Mouse (Mus musculus): ENCODE data around the gene Adgrf1. TPM values are rescaled to one million over a fixed set of nuclear protein-coding genes. Genes with fewer than 3 reads are reported as not detected.
"Not testable (repeated sequence)": the region's sequence is repeated elsewhere in the genome, so short reads cannot be mapped to it uniquely, and the experiment has no call there.

Adgrf1 gene
- polyA plus RNA-seq, 1 experiment from 2014 or later, result not detected

DNA sequence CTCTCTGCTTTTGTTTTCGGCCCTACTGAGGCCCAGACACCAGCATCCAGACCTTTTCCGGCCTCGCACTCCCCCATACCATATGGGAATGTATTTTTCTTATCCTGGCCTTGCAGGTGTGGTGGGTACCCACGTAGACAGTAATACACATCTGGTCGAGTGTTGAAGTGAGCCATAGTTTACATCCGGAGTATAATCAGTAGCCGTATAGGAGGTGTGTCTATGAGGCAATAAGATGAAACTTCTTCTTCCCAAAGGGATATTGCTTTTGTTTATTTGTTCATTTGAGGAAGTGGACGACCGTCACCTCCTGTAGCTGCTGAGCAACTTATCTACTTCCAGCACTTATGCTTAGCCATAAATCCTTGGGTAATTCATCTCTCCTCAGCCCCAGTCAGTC, 63.9 kb downstream of the Adgrf1 start:
- no peak for ATAC-seq (replicated peaks)
- H3K4me2 ChIP-seq (replicated peaks), result no peak overlapping the region
- H3K9me3 ChIP-seq, result no peaks in the 10 kb centered on the region
- no peak overlapping the region for H3K27ac ChIP-seq (replicated peaks)
- no peaks in the 10 kb centered on the region for H3K4me1 ChIP-seq
- no peaks in the 10 kb centered on the region for H3K36me3 ChIP-seq
- H3K27me3 ChIP-seq, result no peaks in the 10 kb centered on the region
- no peak overlapping the region for H3K9ac ChIP-seq (replicated peaks)
- H3K4me3 ChIP-seq, result no peak overlapping the region
- 83% methylated on average over 9 of the region's 9 CpGs for WGBS

DNA sequence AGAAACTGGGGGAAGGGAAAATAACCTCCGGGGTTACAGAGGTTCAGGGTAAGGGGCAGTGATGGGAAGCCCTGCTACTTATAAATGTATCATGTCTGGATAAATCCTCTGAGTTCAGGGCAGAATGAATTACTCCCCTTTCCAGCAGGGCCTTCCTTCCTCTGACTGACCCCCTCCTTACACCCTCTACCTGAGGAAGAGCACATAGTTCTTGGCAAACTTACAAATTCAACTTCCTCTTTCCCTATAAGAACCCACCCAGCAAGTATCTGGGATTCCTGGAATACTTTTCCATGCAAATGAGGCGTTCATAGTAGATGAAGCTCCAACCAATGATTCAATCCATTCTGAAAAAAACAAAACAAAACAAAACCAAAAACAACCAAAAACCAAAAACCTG, 67.5 kb downstream of the Adgrf1 start:
- no peak overlapping the region for H3K4me2 ChIP-seq (replicated peaks)
- H3K9me3 ChIP-seq, result no peaks in the 10 kb centered on the region
- no peak overlapping the region for H3K27ac ChIP-seq (replicated peaks)
- H3K4me3 ChIP-seq, result no peak overlapping the region
- no peaks in the 10 kb centered on the region for H3K27me3 ChIP-seq
- 82% methylated on average over 2 of the region's 2 CpGs for WGBS
- no peaks in the 10 kb centered on the region for H3K36me3 ChIP-seq
- H3K4me1 ChIP-seq, result no peaks in the 10 kb centered on the region
- H3K9ac ChIP-seq (replicated peaks), result no peak overlapping the region
- no peak for ATAC-seq (replicated peaks)

DNA sequence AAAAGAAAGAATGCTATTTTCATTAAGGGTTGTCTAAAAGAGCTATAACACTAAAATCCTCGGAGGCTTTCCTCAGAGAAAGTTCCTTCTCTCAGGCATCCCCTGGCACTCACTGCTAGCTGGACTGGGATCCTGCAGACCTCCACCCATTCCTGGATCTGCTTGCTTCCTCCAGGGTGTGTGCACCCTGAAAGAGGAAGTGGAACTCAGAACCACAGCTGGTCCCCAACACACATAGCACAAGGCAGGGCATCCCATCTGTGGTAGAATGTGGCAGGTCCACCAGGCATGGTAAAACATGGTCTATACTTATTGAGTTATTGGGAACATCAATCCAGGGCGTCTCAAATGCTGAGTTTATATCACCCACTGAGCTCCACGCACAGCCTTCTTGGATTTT, 68.2 kb downstream of the Adgrf1 start:
- no peak for ATAC-seq (replicated peaks)
- Histone ChIP-seq H3K27me3 (no peaks in the 10 kb centered on the region), H3K36me3 (no peaks in the 10 kb centered on the region), H3K27ac (replicated peaks) (no peak overlapping the region), H3K4me1 (no peaks in the 10 kb centered on the region), H3K9ac (replicated peaks) (no peak overlapping the region), H3K4me2 (replicated peaks) (no peak overlapping the region), H3K4me3 (no peak overlapping the region), H3K9me3 (no peaks in the 10 kb centered on the region)
- WGBS, result 92% methylated on average over 3 of the region's 3 CpGs

DNA sequence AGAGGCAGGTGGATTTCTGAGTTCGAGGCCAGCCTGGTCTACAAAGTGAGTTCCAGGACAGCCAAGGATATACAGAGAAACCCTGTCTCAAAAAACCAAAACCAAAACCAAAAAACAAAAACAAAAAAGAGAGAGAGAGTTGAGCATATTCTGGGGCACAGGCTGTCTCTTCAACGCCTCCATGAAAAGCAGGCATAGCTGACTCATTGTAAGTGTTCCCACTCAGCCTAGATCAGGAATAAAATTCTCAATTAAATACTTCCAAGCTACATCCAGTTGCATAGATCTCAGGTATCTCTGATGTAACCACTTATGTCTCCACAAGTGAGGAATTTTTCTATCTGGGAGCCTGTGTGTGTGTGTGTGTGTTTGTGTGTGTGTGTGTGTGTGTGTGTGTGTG, 76.4 kb downstream of the Adgrf1 start:
- ATAC-seq (replicated peaks); H3K27ac ChIP-seq (replicated peaks); H3K4me3 ChIP-seq; H3K27me3 ChIP-seq; H3K9me3 ChIP-seq; H3K4me1 ChIP-seq; H3K36me3 ChIP-seq; H3K9ac ChIP-seq (replicated peaks); H3K4me2 ChIP-seq (replicated peaks): not testable (repeated sequence)
- WGBS, result 97% methylated on average over 2 of the region's 2 CpGs

DNA sequence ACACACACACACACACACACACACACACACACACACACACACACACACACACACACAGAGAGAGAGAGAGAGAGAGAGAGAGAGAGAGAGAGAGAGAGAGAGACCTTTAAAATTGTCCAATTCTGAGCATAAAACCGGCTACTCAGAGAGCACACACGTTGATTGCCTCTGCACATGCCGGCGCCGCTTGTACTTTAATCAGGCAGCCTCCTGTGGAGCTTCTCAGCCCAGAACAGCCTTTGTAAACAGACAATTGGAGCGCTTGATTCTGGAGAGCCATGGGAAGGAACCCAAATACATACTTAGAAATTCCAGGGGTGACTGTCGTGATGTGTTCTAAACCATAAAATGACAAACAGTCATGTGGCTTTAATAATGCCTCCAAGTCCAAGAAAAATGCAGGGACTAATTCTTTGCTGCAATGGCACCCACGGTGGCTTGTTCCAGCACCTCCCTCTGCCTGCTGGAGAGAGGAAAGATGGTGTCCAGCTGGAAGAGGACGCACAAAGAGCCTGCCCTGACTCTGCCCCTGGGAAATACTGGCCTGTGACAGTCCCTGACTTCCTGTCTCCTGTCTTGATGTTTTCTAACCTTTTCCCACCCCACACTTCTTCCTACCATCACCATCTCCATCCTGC, 87.9 kb downstream of the Adgrf1 start:
- no peak overlapping the region for H3K27ac ChIP-seq (replicated peaks)
- no peaks in the 10 kb centered on the region for H3K36me3 ChIP-seq
- WGBS, result 9% methylated on average over 9 of the region's 9 CpGs
- H3K9ac ChIP-seq (replicated peaks), result no peak overlapping the region
- no peaks in the 10 kb centered on the region for H3K27me3 ChIP-seq
- H3K4me3 ChIP-seq, result no peak overlapping the region
- no peak for ATAC-seq (replicated peaks)
- H3K9me3 ChIP-seq, result no peaks in the 10 kb centered on the region
- H3K4me1 ChIP-seq, result peaks cover 5% of the 10 kb centered on the region; the same call in 1 of the 2 replicates
- no peak overlapping the region for H3K4me2 ChIP-seq (replicated peaks)

DNA sequence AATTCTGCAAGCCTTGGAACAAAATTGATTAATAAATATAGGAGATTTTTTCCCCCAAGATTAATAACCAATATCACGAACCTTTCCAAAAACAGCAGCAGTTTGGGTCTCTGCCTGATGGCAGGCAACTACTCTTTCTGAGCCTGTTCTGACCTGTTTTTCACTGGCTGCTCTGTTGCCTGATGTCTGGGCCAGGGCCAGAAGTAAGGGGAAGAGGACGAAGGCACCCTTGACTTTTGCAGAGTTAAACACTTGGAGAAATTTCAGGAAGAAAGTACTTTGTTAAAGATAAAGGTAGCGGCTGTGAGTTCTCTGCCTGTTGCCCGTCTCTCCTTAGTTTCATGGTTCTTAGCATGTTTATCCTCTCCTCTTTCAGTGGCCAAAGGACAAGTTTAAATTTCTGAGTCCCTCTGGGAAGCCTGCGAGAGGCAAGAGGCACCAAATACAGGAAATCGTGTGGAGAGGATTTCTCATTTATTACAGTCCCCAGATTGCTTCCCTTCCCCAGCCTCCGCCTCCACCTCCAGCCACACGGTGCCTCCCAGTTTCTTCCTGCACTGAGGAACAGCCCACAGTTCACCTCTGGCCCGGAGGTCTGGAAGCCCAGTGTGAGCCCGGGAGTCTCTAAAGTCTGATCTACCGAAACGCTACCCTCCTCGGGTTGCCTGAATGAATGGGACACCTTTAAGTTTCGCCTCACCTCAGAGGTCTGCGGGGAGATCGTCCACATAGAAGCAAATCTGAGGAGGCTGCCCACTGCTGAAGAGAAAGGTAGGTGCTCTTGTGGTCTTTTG, 89.9 kb downstream of the Adgrf1 start, which contains the start of gene Adgrf5:
Adgrf5 (plus strand) TSS at position 626 of the 794 bp plus-strand sequence.
- WGBS, result 71% methylated on average over 16 of the region's 16 CpGs
- H3K4me3 ChIP-seq, result no peak within 1 kb of the TSS

DNA sequence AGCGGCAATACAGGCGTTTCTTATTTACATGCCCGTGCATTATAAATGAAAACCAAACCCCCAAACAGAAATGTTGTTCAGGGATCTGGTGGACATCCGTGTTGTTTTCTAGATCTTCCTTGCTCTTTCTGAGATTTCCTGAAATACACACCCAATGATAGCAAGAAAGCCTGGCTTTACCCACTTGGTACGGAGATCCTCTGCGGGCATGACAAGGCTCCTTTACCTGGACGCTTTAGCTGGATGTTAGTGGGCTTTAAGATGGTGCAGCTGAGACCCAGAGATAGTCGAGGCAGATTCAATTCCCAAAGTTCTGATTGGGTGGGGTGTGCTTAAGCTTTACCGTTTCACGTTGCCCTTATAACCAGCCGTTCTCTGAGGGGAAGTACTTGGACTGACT, 90.9 kb downstream of the Adgrf1 start:
- WGBS, result 83% methylated on average over 11 of the region's 11 CpGs
- no peak overlapping the region for H3K9ac ChIP-seq (replicated peaks)
- no peak overlapping the region for H3K4me2 ChIP-seq (replicated peaks)
- H3K4me3 ChIP-seq, result no peak overlapping the region
- peaks cover 5% of the 10 kb centered on the region; the same call in 1 of the 2 replicates for H3K4me1 ChIP-seq
- no peak for ATAC-seq (replicated peaks)
- no peaks in the 10 kb centered on the region for H3K36me3 ChIP-seq
- H3K9me3 ChIP-seq, result no peaks in the 10 kb centered on the region
- H3K27me3 ChIP-seq, result no peaks in the 10 kb centered on the region
- H3K27ac ChIP-seq (replicated peaks), result no peak overlapping the region

More for the DNA sequence above, 89.9 kb downstream of the Adgrf1 start, which contains the start of gene Adgrf5:
- no peak for ATAC-seq (replicated peaks)
- Histone ChIP-seq H3K27ac (replicated peaks) (no peak within 1 kb of the TSS), H3K27me3 (no peaks in the 10 kb centered on the region), H3K4me1 (peaks cover 5% of the 10 kb centered on the region; the same call in 1 of the 2 replicates), H3K36me3 (no peaks in the 10 kb centered on the region), H3K4me2 (replicated peaks) (no peak within 1 kb of the TSS), H3K9me3 (no peaks in the 10 kb centered on the region), H3K9ac (replicated peaks) (no peak within 1 kb of the TSS)

DNA sequence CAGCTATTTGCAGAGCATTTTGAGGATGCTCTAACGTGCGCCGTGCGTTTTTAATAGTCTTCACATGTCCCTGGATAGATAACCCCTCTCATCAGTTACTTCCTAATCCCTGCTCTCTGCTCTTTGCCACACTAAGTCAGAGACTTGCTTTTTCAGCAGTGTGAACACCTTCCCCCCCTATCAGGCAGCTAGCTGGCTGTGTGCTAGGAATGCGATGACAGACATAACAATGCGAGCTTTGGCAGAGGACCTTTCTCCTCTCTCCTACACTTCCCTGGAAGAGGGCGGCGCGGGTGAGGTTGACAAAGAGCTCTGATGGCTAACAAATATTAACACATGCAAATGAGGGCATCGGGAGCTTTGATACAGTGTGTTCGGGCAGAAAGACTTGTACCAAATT, 92.2 kb downstream of the Adgrf1 start:
- Histone ChIP-seq H3K9ac (replicated peaks) (no peak overlapping the region), H3K9me3 (no peaks in the 10 kb centered on the region), H3K4me1 (peaks cover 5% of the 10 kb centered on the region; the same call in 1 of the 2 replicates), H3K4me3 (no peak overlapping the region), H3K27ac (replicated peaks) (no peak overlapping the region), H3K36me3 (no peaks in the 10 kb centered on the region), H3K27me3 (no peaks in the 10 kb centered on the region), H3K4me2 (replicated peaks) (no peak overlapping the region)
- 59% methylated on average over 11 of the region's 11 CpGs for WGBS
- no peak for ATAC-seq (replicated peaks)

DNA sequence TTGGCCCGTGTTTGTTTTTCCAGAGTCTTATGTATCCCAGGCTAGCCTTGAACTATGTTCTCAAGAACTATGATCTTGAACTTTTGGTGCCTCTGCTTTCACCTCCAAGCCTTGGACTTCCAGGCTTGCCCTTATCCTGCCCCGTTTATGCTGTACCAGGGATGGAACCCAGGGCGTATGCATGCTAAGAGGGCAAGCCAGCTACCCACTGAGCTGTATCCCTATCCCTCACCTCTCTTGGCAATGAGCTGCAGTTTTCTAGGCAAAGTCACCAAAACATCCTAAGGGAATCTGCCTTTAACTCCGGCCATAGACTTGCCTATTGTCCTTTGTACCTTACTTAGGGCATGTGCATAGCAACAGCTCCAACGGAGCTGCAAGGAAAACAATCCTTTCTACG, 92.8 kb downstream of the Adgrf1 start:
- no peak overlapping the region for H3K4me2 ChIP-seq (replicated peaks)
- H3K9me3 ChIP-seq, result no peaks in the 10 kb centered on the region
- WGBS, result 75% methylated on average over 6 of the region's 6 CpGs
- no peak overlapping the region for H3K9ac ChIP-seq (replicated peaks)
- ATAC-seq (replicated peaks), result no peak
- no peak overlapping the region for H3K27ac ChIP-seq (replicated peaks)
- H3K27me3 ChIP-seq, result no peaks in the 10 kb centered on the region
- peaks cover 4% of the 10 kb centered on the region; the same call in 1 of the 2 replicates for H3K4me1 ChIP-seq
- no peak overlapping the region for H3K4me3 ChIP-seq
- no peaks in the 10 kb centered on the region for H3K36me3 ChIP-seq

DNA sequence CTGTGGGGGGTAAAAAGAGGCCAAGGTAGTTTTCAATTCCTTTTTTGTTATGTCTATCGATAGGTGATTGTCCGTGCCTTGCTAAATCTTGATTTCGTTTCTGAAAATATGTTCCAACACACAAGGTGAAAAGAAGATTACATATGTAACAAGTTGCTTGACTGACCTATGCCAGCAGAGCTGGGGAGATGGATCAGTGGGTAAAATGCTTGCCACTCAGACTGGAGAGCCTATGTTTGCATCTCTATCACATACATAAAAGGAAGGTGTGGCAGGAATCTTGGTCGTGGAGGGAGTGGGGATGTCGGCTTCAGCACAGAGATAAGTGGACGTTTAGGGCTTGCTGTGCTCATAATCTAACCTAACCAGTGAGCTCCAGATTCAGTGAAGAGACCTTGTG, 93.8 kb downstream of the Adgrf1 start:
- no peak overlapping the region for H3K4me2 ChIP-seq (replicated peaks)
- H3K9me3 ChIP-seq, result no peaks in the 10 kb centered on the region
- no peaks in the 10 kb centered on the region for H3K4me1 ChIP-seq
- no peaks in the 10 kb centered on the region for H3K27me3 ChIP-seq
- H3K27ac ChIP-seq (replicated peaks), result no peak overlapping the region
- no peak for ATAC-seq (replicated peaks)
- 69% methylated on average over 6 of the region's 6 CpGs for WGBS
- no peak overlapping the region for H3K9ac ChIP-seq (replicated peaks)
- H3K4me3 ChIP-seq, result no peak overlapping the region
- H3K36me3 ChIP-seq, result no peaks in the 10 kb centered on the region

DNA sequence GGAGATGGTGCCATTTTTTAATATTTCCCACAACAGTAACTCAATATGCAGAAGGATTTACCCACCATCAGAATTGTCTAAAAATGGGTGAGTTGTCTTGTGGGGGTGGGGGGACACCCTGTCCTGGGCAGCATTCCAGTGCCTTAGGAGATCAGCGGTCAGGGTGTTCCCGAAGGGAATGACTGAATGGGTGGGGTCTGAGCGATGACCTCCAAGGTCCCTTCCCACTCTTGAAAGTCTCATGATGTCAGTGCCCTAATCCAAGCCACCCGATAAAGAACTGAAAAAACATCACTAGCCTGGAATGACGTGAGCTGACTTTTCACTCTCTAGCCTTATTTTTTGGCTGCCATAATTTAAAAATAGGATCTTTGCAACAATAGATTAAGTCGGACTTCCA, 95.2 kb downstream of the Adgrf1 start:
- 90% methylated on average over 6 of the region's 6 CpGs for WGBS
- no peak for ATAC-seq (replicated peaks)
- H3K27ac ChIP-seq (replicated peaks), result no peak overlapping the region
- H3K4me2 ChIP-seq (replicated peaks), result no peak overlapping the region
- no peaks in the 10 kb centered on the region for H3K36me3 ChIP-seq
- H3K27me3 ChIP-seq, result no peaks in the 10 kb centered on the region
- H3K4me3 ChIP-seq, result no peak overlapping the region
- H3K9me3 ChIP-seq, result no peaks in the 10 kb centered on the region
- no peak overlapping the region for H3K9ac ChIP-seq (replicated peaks)
- H3K4me1 ChIP-seq, result no peaks in the 10 kb centered on the region

DNA sequence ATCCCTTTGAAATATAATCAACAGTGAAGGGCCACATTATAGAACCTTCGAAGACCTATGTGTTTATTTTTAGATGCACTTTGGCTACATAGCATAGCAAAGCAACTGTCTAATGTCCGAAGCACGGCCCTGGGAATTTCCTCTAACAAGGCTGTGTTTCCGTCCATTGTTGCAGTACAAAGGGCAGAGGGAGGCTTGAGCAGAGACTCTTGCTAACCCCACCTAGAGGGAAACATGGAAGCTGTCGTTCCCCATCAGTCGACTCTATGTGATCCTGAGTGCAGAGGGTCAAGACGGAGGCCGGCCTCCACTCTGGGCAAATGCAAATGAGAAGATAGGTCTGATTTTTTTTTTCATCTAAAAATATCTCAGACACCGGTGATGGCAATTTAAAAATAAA, 96.4 kb downstream of the Adgrf1 start:
- no peaks in the 10 kb centered on the region for H3K9me3 ChIP-seq
- no peak overlapping the region for H3K4me3 ChIP-seq
- H3K27ac ChIP-seq (replicated peaks), result no peak overlapping the region
- WGBS, result 61% methylated on average over 9 of the region's 9 CpGs
- no peaks in the 10 kb centered on the region for H3K27me3 ChIP-seq
- H3K9ac ChIP-seq (replicated peaks), result no peak overlapping the region
- no peaks in the 10 kb centered on the region for H3K36me3 ChIP-seq
- no peaks in the 10 kb centered on the region for H3K4me1 ChIP-seq
- H3K4me2 ChIP-seq (replicated peaks), result no peak overlapping the region
- ATAC-seq (replicated peaks), result no peak

All from forebrain, embryonic 15.5 days (tissue).